Mouse (Mus musculus): ENCODE measurements around the gene Lrp1.
A peak's percentile ranks its signal among the peaks of the same experiment; 100 is the strongest.

Gene Lrp1

DNA sequence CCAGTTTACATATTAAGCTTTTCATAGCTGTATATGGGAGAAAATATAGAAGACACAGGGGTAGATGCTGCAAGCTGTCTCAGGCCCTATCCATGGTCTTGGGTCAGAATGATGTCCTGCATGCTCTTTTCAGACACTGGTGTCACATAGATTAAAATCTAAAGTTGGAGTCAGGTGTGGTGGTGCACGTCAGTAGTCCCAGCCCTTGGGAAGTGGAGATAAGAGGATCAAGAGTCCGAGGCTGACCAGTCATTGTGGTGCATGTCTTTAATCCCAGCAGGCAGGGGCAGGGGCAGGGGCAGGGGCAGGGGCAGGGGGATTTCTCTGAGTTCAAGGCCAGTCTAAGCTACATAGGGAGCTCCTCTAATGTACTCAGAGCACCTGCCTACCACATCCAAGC lies 24.8 kb upstream of the Lrp1 start:
- no peak for DNase-seq

DNA sequence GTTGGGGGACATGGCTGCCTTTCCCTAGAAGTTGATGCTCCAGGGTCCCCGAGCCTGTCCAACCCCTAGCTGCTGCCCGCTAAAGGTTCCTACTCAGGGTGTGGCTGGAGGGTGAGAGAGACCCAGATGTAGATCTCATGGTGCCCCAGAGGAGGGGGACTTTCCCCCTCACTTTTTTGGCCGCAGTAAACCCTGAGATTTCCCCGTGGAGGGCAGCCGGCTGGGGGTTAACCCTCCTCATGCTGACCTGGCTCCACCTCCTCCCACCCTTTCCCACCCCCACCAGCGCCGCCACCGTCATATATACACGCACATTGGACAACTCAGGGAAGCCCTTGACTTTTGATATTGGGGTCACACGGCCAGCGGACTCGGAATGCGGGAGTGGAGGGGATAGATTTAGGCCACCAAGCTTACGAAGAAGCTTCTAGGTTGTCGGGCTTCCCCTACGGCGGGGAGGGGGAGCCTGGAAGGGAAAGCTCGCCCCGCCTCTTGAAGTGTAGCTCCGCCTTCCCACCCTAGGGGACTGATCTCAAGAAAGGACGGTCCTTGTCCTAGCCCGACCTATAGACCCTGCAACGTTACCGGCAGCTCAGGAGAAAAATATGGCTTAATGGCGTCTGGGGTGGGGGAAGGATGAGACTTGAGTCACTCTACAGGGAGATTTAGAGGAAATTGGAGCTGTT lies 22.7 kb upstream of the Lrp1 start:
- peak; percentile 36 for DNase-seq

GRCm38 (mm10) chr10:127642772-127643552 lies 22.0 kb upstream of the Lrp1 start, which contains the start of gene Stat6:
Stat6 (plus strand) TSS chr10:127642986.
- peak; percentile 34 for DNase-seq

DNA sequence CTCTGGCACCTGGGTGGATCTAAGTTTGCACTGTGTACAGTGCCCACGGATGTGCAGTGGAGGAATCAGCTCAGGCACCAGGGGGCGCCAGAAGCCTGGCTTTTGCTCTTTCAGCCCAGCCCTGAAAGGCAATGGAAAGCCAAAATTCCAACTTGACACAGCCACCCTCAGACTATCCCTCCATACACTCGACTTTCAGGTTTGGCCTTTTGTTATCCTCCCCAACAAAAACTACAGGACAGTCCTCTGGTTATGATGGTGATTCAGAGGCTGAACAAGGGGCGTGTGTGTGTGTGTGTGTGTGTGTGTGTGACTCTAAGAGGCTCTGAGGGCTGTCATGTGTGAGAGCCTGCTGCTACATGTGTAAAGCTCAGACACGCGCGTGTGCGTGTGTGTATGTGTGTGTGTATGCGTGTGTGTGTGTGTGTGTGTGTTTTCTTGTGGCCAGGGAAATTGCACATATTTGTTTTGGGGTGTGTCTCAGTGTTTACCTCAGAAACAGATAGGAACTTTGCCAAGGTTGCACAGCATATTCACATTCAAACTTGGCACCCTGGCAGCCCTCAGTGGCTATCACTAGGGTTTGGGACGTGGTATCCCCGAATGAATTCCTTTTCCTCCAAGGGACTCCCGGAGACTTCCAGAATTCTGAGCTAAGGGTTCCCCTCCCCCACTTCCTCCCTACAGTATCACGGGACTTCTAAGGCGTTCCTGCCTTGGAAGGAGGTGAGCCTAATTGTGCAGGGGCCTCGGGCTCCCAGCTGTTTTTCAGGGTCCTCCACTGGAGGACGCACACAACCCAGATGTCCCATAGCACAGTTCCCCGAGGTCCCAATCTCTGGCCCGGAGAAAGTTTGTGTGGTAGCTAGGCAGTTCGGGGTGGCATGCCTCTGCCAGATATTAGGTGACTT lies 21.2 kb upstream of the Lrp1 start:
- DNase-seq = peak; percentile 80

GRCm38 (mm10) chr10:127640421-127640820 lies 19.5 kb upstream of the Lrp1 start:
- no peak for DNase-seq

DNA sequence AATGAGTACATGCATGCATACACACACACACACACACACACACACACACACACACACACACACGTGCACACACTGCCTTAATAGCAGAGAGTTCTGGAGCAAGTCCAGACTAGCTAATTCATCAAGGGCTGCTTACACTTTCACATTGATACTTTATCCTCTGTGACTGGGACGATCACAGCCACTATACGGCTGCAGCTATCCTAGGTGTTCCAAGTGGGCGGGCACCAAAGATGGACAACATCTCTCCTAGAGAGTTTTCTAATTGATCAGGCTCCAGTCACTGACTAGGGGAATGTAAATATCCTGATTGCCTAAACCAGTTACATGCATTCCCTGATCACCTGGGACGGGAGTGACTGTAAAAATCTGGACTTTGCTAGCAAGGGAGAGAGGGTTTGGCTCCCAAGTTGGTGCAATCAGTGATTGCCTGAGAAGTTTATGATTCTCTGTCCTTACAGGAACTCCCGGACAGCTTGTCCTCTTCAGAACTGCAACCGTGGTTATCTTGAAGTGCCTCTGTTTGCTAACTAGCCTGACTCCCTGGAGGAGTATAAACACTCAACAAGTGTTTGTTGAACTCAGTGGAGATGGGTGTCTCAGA lies 11.8 kb upstream of the Lrp1 start:
- no peak for DNase-seq

- DNase-seq = no peak
Measured at GRCm38 (mm10) chr10:127631261-127632214, 10.6 kb upstream of the Lrp1 start.

DNA sequence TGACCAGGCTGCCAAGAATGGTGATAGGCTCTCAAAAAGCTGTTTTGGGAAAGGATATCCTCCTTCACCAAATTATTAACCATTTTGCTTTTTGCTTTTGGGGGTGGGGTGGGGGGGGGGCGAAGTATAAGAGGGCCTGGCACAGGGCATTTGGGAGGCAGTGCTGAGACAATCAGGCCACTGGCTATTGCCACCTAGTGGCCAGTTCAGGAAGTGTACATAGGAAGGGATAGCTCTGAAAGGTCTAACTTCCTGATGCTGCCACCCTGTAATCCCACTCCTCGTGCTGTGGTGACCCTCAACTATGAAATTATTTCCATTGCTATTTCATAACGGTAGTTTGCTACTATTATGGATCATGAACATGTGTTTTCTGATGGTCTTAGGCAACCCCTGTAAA lies 5.5 kb upstream of the Lrp1 start:
- no peak for DNase-seq

- no peak for DNase-seq
Measured at GRCm38 (mm10) chr10:127623439-127624216, 2.7 kb upstream of the Lrp1 start.

DNA sequence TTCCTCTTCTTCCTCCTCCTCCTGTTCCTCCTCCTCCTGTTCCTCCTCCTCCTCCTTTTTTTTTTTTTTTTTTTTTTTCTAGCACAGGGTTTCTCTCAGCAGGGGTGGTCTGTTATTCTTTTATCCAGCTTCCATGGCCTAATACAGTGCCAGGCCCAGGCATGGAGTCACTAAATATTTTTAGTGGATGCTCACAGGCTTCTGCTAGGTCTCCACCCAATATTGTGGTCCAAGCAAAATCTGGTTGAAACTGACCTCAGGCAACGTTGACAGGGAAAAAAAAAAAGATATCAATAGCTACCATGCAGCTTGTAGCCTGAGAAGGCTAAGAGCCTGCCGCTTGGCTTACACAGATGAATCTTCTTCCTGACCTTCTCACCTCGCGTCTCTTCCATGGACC lies 1.7 kb upstream of the Lrp1 start:
- DNase-seq = no peak

GRCm38 (mm10) chr10:127622057-127622392 lies 1.1 kb upstream of the Lrp1 start:
- no peak for DNase-seq

DNA sequence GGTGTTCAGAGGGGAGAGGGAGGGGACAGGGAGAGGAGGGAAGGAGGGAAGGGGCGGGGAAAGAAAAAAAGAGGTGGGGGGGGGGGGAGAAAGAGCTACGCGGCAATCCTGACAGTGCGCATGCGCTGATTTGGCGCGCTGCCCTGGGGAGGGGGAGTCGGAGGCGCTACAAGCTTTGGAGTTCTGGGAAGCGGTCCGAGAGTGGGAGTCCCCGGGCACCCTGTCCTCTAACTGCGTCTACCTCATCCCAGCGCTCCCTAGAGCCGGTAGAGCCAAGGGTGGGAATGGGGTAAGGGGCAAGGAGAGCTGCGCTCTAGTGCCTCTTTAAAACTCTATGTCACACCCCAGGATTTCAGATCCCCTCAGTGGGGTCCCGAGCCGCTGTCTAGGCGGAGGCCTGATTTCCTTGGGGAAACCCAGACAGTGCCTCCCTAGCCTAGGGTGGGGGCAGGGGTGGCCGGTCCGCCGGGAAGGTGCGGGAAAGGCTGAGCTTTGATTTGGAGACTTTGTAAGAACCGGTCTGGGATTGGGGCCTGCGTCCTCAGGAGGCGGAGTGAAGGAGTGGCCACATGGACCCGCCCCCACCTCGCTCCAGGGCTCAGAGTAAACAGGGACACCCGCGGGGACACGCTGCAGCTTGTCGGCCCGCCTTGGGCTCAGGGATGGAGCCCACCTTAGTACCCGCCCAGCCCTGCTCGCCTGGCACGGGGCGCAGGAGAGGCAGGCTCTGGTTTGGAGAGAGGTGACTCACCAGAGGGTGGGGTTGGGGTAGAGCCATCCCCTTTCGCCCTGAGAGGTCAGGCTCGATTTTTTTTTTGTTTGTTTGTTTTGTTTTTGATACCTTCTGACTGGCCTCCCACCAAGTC lies 476 bp upstream of the Lrp1 start:
- DNase-seq = peak; percentile 89

DNA sequence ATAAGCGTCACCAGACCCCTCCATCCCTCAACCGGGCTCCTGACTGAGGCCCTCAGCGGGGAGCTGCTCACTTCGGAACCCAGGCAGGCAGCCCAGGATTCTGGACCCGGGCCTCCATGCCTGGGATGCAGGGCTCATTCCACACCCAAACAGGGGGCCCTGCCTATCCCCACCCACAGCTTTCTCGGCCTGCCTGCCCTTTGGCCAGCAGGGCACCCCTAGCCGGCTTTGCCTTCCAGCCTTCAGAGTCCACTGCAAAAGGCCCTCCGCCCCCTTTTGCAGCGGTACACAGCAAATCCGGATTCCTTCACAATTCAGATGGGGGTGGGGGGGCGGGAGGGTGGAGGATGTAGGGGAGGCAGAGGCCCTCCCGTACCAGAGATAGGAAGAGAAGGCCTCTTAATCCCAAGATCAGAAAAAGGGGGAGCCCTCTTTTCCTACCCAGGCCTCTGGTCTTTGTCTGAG lies 975 bp downstream of the Lrp1 start:
- DNase-seq = no peak

GRCm38 (mm10) chr10:127619119-127619721 lies 1.7 kb downstream of the Lrp1 start:
- DNase-seq = no peak

DNA sequence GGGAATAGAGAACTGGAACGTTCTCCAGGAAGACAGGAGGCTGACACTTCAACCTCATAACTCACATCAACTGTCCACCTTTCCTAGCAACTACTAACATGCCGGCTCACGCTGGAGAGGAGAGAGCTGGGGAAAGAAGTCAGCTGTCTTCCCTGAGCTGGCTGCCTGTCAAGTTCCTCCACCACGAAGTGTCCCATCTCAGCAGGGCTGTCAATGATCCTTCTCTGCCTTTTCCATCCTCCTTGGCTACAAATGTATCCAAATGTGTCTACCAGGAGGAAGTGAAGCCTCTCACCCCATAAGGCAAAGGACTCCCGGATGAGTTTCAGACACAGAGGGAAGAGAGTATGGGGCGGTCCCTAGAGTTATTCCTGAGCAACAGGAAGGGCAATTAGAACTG lies 2.8 kb downstream of the Lrp1 start:
- DNase-seq = no peak

DNA sequence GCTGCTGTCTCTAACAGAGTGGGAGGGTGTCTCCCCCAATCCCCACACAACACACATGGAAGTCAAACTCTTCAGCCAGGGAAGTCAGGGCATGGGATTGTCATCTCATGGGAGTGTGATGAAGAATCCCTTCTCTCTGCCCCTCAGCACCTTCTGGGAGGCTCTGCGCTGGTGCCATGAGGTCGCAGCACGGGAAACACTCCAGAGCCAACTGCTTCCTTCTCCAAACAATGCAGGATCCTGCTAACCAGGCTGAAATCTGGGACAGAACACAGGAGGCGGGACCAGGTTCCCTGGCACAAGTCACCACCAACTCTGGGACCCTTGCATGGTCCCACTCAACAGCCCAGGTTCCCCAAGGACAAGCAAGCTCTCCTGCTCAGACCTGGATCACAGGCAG lies 3.7 kb downstream of the Lrp1 start:
- DNase-seq = no peak

DNA sequence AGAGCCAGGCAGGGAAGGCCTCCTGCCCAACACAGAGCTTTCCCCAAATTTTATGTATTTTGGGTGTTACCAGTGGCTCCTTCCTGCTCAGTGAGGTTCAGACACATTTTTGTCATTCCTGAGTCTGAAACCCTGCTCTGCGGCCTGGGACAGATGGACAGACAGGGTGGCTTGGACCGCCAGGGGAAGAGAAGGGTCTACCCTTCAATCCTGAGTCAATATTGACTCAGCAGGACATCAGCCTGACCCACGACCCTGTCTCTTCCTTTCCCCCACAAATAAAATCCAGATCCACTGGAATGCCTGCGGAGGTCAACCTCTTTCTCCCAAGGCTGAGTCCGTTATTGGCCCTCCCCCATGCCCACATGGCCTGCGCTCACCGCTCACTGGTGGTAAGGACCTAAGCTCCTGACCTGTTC lies 4.7 kb downstream of the Lrp1 start:
- DNase-seq = no peak

DNA sequence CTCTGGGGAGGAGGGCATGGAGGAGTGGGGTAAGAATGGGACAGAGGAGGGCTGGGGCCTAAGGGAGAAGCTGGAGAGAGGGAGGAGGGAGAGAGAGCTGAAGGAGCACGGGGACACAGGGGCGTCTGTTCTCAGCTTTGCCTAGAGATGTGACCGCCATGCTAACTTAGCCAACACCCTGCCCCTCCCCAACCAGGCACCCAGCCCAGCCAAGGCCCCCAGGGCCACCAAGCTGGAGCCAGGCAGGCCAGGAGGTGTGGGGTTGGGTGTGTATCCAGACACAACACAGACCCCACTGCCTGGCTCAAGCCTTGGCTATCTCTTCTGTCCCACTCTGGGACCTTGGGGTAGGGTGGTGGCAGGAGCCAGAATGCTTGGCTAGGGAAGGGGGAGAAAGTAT lies 5.4 kb downstream of the Lrp1 start:
- DNase-seq = no peak

- no peak for DNase-seq
Measured at GRCm38 (mm10) chr10:127615034-127615374, 5.9 kb downstream of the Lrp1 start.

All from right cerebral cortex, postnatal 25 days (tissue).